Comparison of ENCODE assay signal across 10 mouse cellular contexts in the genomic region with DNA sequence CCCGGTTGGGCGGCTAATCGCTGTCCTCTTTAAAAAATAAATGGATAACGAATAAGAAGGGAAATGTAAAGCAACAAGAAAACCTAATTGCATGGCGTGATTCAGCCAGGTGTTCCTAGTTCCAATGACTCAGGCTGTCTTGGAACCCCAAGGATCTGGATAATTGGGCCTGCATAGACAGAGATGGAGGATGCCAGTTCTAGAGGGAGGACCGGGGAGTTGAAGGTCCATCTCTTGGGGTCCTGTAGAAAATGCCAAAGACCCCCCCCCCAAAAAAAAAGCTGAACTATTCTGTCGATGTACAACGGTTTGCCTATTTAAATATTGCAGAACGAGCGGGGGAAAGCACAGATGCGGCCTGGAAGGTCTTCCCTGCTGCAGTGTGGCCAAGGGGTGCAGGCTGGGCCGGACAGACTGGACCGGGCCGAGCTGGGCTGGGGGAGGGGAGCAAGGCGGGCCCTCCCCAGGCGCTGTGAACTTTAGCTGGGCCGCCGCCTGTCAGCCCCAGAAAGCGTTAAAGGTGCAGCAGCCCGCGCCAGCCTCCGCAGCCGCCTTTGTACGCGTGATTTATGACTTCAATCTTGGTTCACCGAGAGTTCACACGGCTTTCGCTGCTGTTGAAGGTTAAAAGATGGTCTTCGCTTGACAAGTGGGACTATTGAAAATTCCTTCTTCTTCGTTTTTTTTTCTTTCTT. TPM values are rescaled to one million over a fixed set of nuclear protein-coding genes. Genes with fewer than 3 reads are reported as not detected.
A peak's percentile ranks its signal among the peaks of the same experiment; 100 is the strongest.
DNase-seq lines count a peak whose midpoint lies in the region; ATAC-seq and TF ChIP-seq lines count a peak whose summit lies in the region.
"Had no signal": no experiment of that assay in that cellular context is flagged by ENCODE, and none has a peak within 500 bp of the region (broad histone marks: within the 10 kb centered on the region; RNA-seq: fewer than 3 reads in every experiment).

No protein-coding gene starts in this region.

- H3K4me2 ChIP-seq in heart, embryonic 12.5 days, result peak overlapping the region; percentile 23
- H3K4me2 ChIP-seq in intestine, postnatal 0 days (replicated peaks; ENCODE audit: low read depth), result peak overlapping the region; percentile 53
- H3K4me2 ChIP-seq: embryonic facial prominence, embryonic 13.5 days had no signal

- no peak for TF ChIP-seq CTCF in intestine, postnatal 0 days (IDR thresholded peaks at IDR 0.05; ENCODE audit: low read depth)
- TF ChIP-seq CTCF in layer of hippocampus, adult 2 months (conservative IDR thresholded peaks at IDR 0.05), result no peak

- 2% methylated on average over 30 of the region's 30 CpGs for WGBS in heart, embryonic 12.5 days
- WGBS in intestine, postnatal 0 days, result 2% methylated on average over 30 of the region's 30 CpGs

- no peaks in the 10 kb centered on the region for H3K9me3 ChIP-seq in heart, embryonic 12.5 days (replicated peaks)
- no peaks in the 10 kb centered on the region for H3K9me3 ChIP-seq in intestine, postnatal 0 days (ENCODE audit: control insufficient read depth)
- H3K9me3 ChIP-seq: embryonic facial prominence, embryonic 13.5 days had no signal

- H3K27me3 ChIP-seq in heart, embryonic 12.5 days (replicated peaks), result peaks cover 93% of the 10 kb centered on the region
- H3K27me3 ChIP-seq in intestine, postnatal 0 days (replicated peaks; ENCODE audit: control insufficient read depth, insufficient read depth, low read length), result peaks cover 71% of the 10 kb centered on the region

- no peak overlapping the region for H3K27ac ChIP-seq in heart, embryonic 12.5 days (ENCODE audit: poor library complexity, severe bottlenecking)
- peak overlapping the region; percentile 73; the same call in 1 of the 2 replicates for H3K27ac ChIP-seq in intestine, postnatal 0 days (ENCODE audit: low read depth, low read length)
- no peak overlapping the region for H3K27ac ChIP-seq in layer of hippocampus, adult 2 months
- H3K27ac ChIP-seq: embryonic facial prominence, embryonic 13.5 days had no signal

- no peak for ATAC-seq in heart, embryonic 12.5 days (ENCODE audit: insufficient number of reproducible peaks, low FRiP score)
- 0 out of 2 replicates have a peak, but pooled peaks have one; percentile 22 for ATAC-seq in intestine, postnatal 0 days

- no peaks in the 10 kb centered on the region for H3K36me3 ChIP-seq in heart, embryonic 12.5 days
- no peaks in the 10 kb centered on the region for H3K36me3 ChIP-seq in intestine, postnatal 0 days (ENCODE audit: control insufficient read depth, insufficient read depth)
- H3K36me3 ChIP-seq: embryonic facial prominence, embryonic 13.5 days had no signal

- peaks cover 8% of the 10 kb centered on the region; the same call in 1 of the 2 replicates for H3K4me1 ChIP-seq in heart, embryonic 12.5 days (replicated peaks)
- H3K4me1 ChIP-seq in intestine, postnatal 0 days (replicated peaks; ENCODE audit: control insufficient read depth, insufficient read depth, low read length), result no peaks in the 10 kb centered on the region

- no peak for DNase-seq in heart, adult 8-10 months (ENCODE audit: low spot score)
- DNase-seq in brain, adult 2 months (ENCODE audit: low read depth, low spot score), result peak; percentile 12
- DNase-seq in mesoderm, embryonic 11.5 days (ENCODE audit: low read depth, low spot score), result peak; percentile 93
- DNase-seq in layer of hippocampus, adult 2 months (ENCODE audit: low spot score in 2 of 2), result no peak
- no peak for DNase-seq in frontal cortex, adult 2 months (ENCODE audit: extremely low spot score in 1 of 2, low spot score in 1 of 2)
- DNase-seq in right cerebral cortex, adult 18-20 months, result no peak

- 0 out of 2 replicates have a peak overlapping the region, but pooled peaks have one; percentile 5 for H3K4me3 ChIP-seq in heart, embryonic 12.5 days
- peak overlapping the region; percentile 25 for H3K4me3 ChIP-seq in intestine, postnatal 0 days (ENCODE audit: low read depth, low read length)
- no peak overlapping the region for H3K4me3 ChIP-seq in layer of hippocampus, adult 2 months
- H3K4me3 ChIP-seq: embryonic facial prominence, embryonic 13.5 days; myocyte had no signal

- no peak overlapping the region for H3K9ac ChIP-seq in heart, embryonic 12.5 days
- no peak overlapping the region for H3K9ac ChIP-seq in intestine, postnatal 0 days (ENCODE audit: low read depth, low read length)
- H3K9ac ChIP-seq: embryonic facial prominence, embryonic 13.5 days had no signal

RNA-seq across cellular contexts. Expression of a gene that starts 42.5 kb away (rescaled TPM):
- polyA plus RNA-seq in heart, embryonic 12.5 days (2016; fragmentation: Nextera tagmentation; extraction: Ambion mirVana), result 0.57 and 0.76 TPM in 2 replicates
- not detected for total RNA-seq in heart, adult 8-10 months (2022)
- 4.8 and 5.2 TPM in 2 replicates for polyA plus RNA-seq in intestine, postnatal 0 days (2015; fragmentation: Nextera tagmentation; extraction: Ambion mirVana)
- not detected for total RNA-seq in layer of hippocampus, adult 2 months (2021)
- polyA plus RNA-seq in frontal cortex, adult 2 months (2012; rRNA removed), result 0.06 TPM in 1 of 2 replicates, not detected in the other

Comparison
In these comparisons a context has a peak if more than half of its experiments do, and no peak if none do; other contexts are left out.
1. DNase-seq: peak in brain, adult 2 months (single experiment) and mesoderm, embryonic 11.5 days (single experiment); none in heart, adult 8-10 months (single experiment), layer of hippocampus, adult 2 months (0 of 2), frontal cortex, adult 2 months (0 of 2) and right cerebral cortex, adult 18-20 months (single experiment).